ENCODE assay signal across 11 mouse cellular contexts in the genomic region with DNA sequence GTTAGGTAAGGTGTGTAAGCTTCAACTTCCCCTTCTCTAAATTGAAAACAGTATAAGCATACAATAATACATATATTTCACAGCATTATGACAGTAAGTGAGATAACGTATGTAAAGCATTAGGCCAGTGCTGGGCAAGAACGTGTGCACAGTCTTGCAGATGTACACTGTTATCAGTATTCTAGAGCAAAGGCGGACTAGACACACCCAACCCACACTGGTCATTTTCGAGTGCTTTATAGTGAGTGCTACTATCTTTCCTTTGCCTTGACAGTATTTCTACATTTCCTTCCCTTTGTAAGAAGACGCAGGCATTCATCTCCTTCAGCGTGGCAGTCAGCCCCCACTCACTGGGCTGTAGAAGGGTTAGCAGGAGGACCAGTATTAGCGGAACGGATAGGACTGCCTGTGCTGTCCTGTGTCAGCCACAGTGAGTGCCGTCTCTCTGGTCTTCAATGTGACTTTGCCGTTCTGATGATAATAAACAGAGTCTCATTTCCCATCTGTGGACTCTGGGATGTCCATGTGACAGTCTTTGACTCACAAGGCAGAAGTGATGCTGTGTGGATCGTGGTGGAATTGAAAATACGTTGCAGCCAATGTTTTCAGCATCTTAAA. TPM values are rescaled to one million over a fixed set of nuclear protein-coding genes. Genes with fewer than 3 reads are reported as not detected.
DNase-seq lines count a peak whose midpoint lies in the region; ATAC-seq and TF ChIP-seq lines count a peak whose summit lies in the region.
"Had no signal": no experiment of that assay in that cellular context is flagged by ENCODE, and none has a peak within 500 bp of the region (broad histone marks: within the 10 kb centered on the region; RNA-seq: fewer than 3 reads in every experiment).

No protein-coding gene starts in this region.

- no peak for TF ChIP-seq CTCF in MEL (IDR thresholded peaks at IDR 0.05 in 2 of 3, conservative IDR thresholded peaks at IDR 0.05 in 1 of 3; ENCODE audit: control insufficient read depth in 1 of 3, insufficient read depth in 1 of 3, low read depth in 2 of 3, low read length in 3 of 3, poor library complexity in 1 of 3, severe bottlenecking in 1 of 3)
- TF ChIP-seq CTCF in intestine, postnatal 0 days (IDR thresholded peaks at IDR 0.05; ENCODE audit: low read depth), result no peak

- intact Hi-C loops in heart, postnatal 36 days (cut with DNase I), result no loop called here

- H3K9me3 ChIP-seq in MEL (replicated peaks; ENCODE audit: insufficient read depth, low read length), result no peaks in the 10 kb centered on the region
- H3K9me3 ChIP-seq in intestine, postnatal 0 days (ENCODE audit: control insufficient read depth), result no peaks in the 10 kb centered on the region
- no peaks in the 10 kb centered on the region for H3K9me3 ChIP-seq in liver, embryonic 16.5 days (replicated peaks; ENCODE audit: control insufficient read depth, low read length)
- H3K9me3 ChIP-seq: forebrain, embryonic 15.5 days; midbrain, embryonic 12.5 days; neural tube, embryonic 13.5 days had no signal

- ATAC-seq in intestine, postnatal 0 days, result 0 out of 2 replicates have a peak, but pooled peaks have one; percentile 34
- ATAC-seq in liver, embryonic 16.5 days (ENCODE audit: low read depth), result peak; percentile 82
- ATAC-seq: forebrain, embryonic 15.5 days had no signal

- no peak for TF ChIP-seq POLR2A in MEL (IDR thresholded peaks at IDR 0.05; ENCODE audit: control insufficient read depth in 1 of 2, insufficient read depth in 1 of 2, low read depth in 1 of 2, low read length in 2 of 2, poor library complexity in 1 of 2)

- H3K27ac ChIP-seq in MEL (ENCODE audit: control insufficient read depth, low read depth, low read length), result no peak overlapping the region
- H3K27ac ChIP-seq in intestine, postnatal 0 days (ENCODE audit: low read depth, low read length), result peak overlapping the region; percentile 16; the same call in 1 of the 2 replicates
- H3K27ac ChIP-seq in liver, embryonic 16.5 days (ENCODE audit: low read length), result no peak overlapping the region
- H3K27ac ChIP-seq: forebrain, embryonic 15.5 days; midbrain, embryonic 12.5 days; neural tube, embryonic 13.5 days had no signal

- TF ChIP-seq RAD21 in MEL (IDR thresholded peaks at IDR 0.05; ENCODE audit: low read depth, low read length), result no peak

- no peak overlapping the region for H3K9ac ChIP-seq in MEL (ENCODE audit: control insufficient read depth, low read depth, low read length, poor library complexity, severe bottlenecking)
- no peak overlapping the region for H3K9ac ChIP-seq in intestine, postnatal 0 days (ENCODE audit: low read depth, low read length)
- no peak overlapping the region for H3K9ac ChIP-seq in liver, embryonic 16.5 days (ENCODE audit: low read depth, low read length)
- H3K9ac ChIP-seq: forebrain, embryonic 15.5 days; midbrain, embryonic 12.5 days; neural tube, embryonic 13.5 days had no signal

- H3K4me1 ChIP-seq in MEL (ENCODE audit: control insufficient read depth in 1 of 2, insufficient read depth in 2 of 2, low read length in 2 of 2), result no peaks in the 10 kb centered on the region
- H3K4me1 ChIP-seq in intestine, postnatal 0 days (replicated peaks; ENCODE audit: control insufficient read depth, insufficient read depth, low read length), result 0 out of 2 replicates have a peak, but pooled peaks cover 2% of the 10 kb centered on the region
- peaks cover 10% of the 10 kb centered on the region for H3K4me1 ChIP-seq in liver, embryonic 16.5 days (ENCODE audit: control insufficient read depth, low read depth, low read length)

- DNase-seq in heart, adult 11 months, result peak; percentile 63
- DNase-seq in heart, postnatal 36 days, result no peak
- DNase-seq in MEL (ENCODE audit: low read depth, low spot score), result peak; percentile 47
- DNase-seq in ovary, postnatal 36 days (ENCODE audit: low spot score), result no peak
- no peak for DNase-seq in adrenal gland, postnatal 25 days
- DNase-seq in kidney, postnatal 36 days, result no peak

- no peak overlapping the region for H3K4me2 ChIP-seq in intestine, postnatal 0 days (replicated peaks; ENCODE audit: low read depth)
- peak overlapping the region; percentile 13 for H3K4me2 ChIP-seq in liver, embryonic 16.5 days (ENCODE audit: low read depth, low read length)
- H3K4me2 ChIP-seq: forebrain, embryonic 15.5 days; midbrain, embryonic 12.5 days; neural tube, embryonic 13.5 days had no signal

- 47% methylated on average over 12 of the region's 12 CpGs for WGBS in intestine, postnatal 0 days
- 30% methylated on average over 12 of the region's 12 CpGs for WGBS in liver, embryonic 16.5 days (ENCODE audit: insufficient replicate concordance)

- no peaks in the 10 kb centered on the region for H3K36me3 ChIP-seq in MEL (ENCODE audit: control insufficient read depth in 1 of 2, insufficient read depth in 2 of 2, low read length in 2 of 2)
- no peaks in the 10 kb centered on the region for H3K36me3 ChIP-seq in intestine, postnatal 0 days (ENCODE audit: control insufficient read depth, insufficient read depth)
- H3K36me3 ChIP-seq in liver, embryonic 16.5 days (ENCODE audit: control insufficient read depth, insufficient read depth), result no peaks in the 10 kb centered on the region
- H3K36me3 ChIP-seq: forebrain, embryonic 15.5 days; midbrain, embryonic 12.5 days; neural tube, embryonic 13.5 days had no signal

- H3K27me3 ChIP-seq in MEL (ENCODE audit: control insufficient read depth in 1 of 2, insufficient read depth in 2 of 2, low read length in 2 of 2), result no peaks in the 10 kb centered on the region
- no peaks in the 10 kb centered on the region for H3K27me3 ChIP-seq in intestine, postnatal 0 days (replicated peaks; ENCODE audit: control insufficient read depth, insufficient read depth, low read length)
- H3K27me3 ChIP-seq in liver, embryonic 16.5 days (ENCODE audit: control insufficient read depth, insufficient read depth, low read depth, low read length), result no peaks in the 10 kb centered on the region
- H3K27me3 ChIP-seq: forebrain, embryonic 15.5 days; neural tube, embryonic 13.5 days had no signal

- no peak overlapping the region for H3K4me3 ChIP-seq in MEL (ENCODE audit: control insufficient read depth in 1 of 2, insufficient read depth in 1 of 2, low read depth in 2 of 2, low read length in 2 of 2)
- H3K4me3 ChIP-seq in intestine, postnatal 0 days (ENCODE audit: low read depth, low read length), result no peak overlapping the region
- no peak overlapping the region for H3K4me3 ChIP-seq in liver, embryonic 16.5 days (ENCODE audit: low read depth, low read length)
- H3K4me3 ChIP-seq: forebrain, embryonic 15.5 days; midbrain, embryonic 12.5 days; neural tube, embryonic 13.5 days had no signal

- 0 out of 4 replicates have a peak, but pooled peaks of 1 of the 2 experiments have one; percentile 8 for TF ChIP-seq EP300 in MEL (IDR thresholded peaks at IDR 0.05; ENCODE audit: low read depth in 1 of 2, low read length in 2 of 2)

- no peaks in the 10 kb centered on the region for H3K79me2 ChIP-seq in MEL (ENCODE audit: control insufficient read depth, insufficient read depth, low read length, poor library complexity)

TF ChIP-seq in MEL, 35 proteins besides CTCF, POLR2A, EP300 and RAD21:
- TF ChIP-seq GATA1 (IDR thresholded peaks at IDR 0.05; ENCODE audit: low read depth, low read length), result 0 out of 2 replicates have a peak, but pooled peaks have one; percentile 10
- no peak for TF ChIP-seq NELFE (IDR thresholded peaks at IDR 0.05; ENCODE audit: low read depth, low read length)
- no peak for TF ChIP-seq E2F4 (IDR thresholded peaks at IDR 0.05; ENCODE audit: borderline replicate concordance, low read depth, low read length)
- no peak for TF ChIP-seq MYC (IDR thresholded peaks at IDR 0.05; ENCODE audit: low read depth, low read length)
- TF ChIP-seq NRF1 (IDR thresholded peaks at IDR 0.05; ENCODE audit: insufficient read depth, low read depth, low read length, poor library complexity, severe bottlenecking), result no peak
- no peak for TF ChIP-seq MAZ (IDR thresholded peaks at IDR 0.05; ENCODE audit: low read depth, low read length)

RNA-seq across cellular contexts. Expression of a gene that starts 18.8 kb away (rescaled TPM):
- 10 to 100 TPM; 91.4 to 94.4 TPM for total RNA-seq in heart, postnatal 36 days (2021)
- 58.2 and 65.0 TPM in 2 replicates for total RNA-seq in MEL (2012; rRNA removed)
- 100 to 1,000 TPM in 1 of 2 experiments, 10 to 100 TPM in 1; 88.2 to 103 TPM for polyA plus RNA-seq in MEL (2012; ENCODE audit: insufficient read depth in 1 of 2, insufficient read length in 2 of 2, low read depth in 1 of 2, low replicate concordance in 2 of 2, missing spikeins in 1 of 2)
- 8.8 and 10.0 TPM in 2 replicates for polyA plus RNA-seq in intestine, postnatal 0 days (2015; fragmentation: Nextera tagmentation; extraction: Ambion mirVana)
- polyA plus RNA-seq in liver, embryonic 16.5 days (2015; fragmentation: Nextera tagmentation; extraction: Ambion mirVana), result 4.6 and 5.8 TPM in 2 replicates
- total RNA-seq in adrenal gland, postnatal 25 days (2021), result 49.2 and 56.9 TPM in 2 replicates

RNA-seq across cellular contexts. Expression of a gene that starts 23.3 kb away (rescaled TPM):
- total RNA-seq in heart, postnatal 36 days (2021), result 10 to 100 TPM; 18.0 to 19.8 TPM
- 9.7 and 10.2 TPM in 2 replicates for total RNA-seq in MEL (2012; rRNA removed)
- polyA plus RNA-seq in MEL (2012; ENCODE audit: insufficient read depth in 1 of 2, insufficient read length in 2 of 2, low read depth in 1 of 2, low replicate concordance in 2 of 2, missing spikeins in 1 of 2), result 10 to 100 TPM in 1 of 2 experiments, not detected in 1; 13.6 TPM
- polyA plus RNA-seq in intestine, postnatal 0 days (2015; fragmentation: Nextera tagmentation; extraction: Ambion mirVana), result 11.4 and 14.9 TPM in 2 replicates
- 7.1 and 7.2 TPM in 2 replicates for polyA plus RNA-seq in liver, embryonic 16.5 days (2015; fragmentation: Nextera tagmentation; extraction: Ambion mirVana)
- 14.1 and 17.3 TPM in 2 replicates for total RNA-seq in adrenal gland, postnatal 25 days (2021)

Comparison
In these comparisons a context has a peak if more than half of its experiments do, and no peak if none do; other contexts are left out.
1. DNase-seq: peak in heart, adult 11 months (single experiment) and MEL (single experiment); none in heart, postnatal 36 days (0 of 2), ovary, postnatal 36 days (single experiment), adrenal gland, postnatal 25 days (single experiment) and kidney, postnatal 36 days (0 of 2).